Mouse (Mus musculus): Measurements from ENCODE around the gene Nsd2. TPM values are rescaled to one million over a fixed set of nuclear protein-coding genes. Genes with fewer than 3 reads are reported as not detected.
"Not testable (repeated sequence)": the region's sequence is repeated elsewhere in the genome, so short reads cannot be mapped to it uniquely, and the experiment has no call there.

The Nsd2 gene
- total RNA-seq, 2 experiments from 2014 or later, result 8.4 to 11.2 TPM

- DNase-seq (ENCODE audit: low spot score), result no peak
Observed at GRCm38 (mm10) chr5:33842549-33842948, 22.0 kb downstream of the Nsd2 start.

GRCm38 (mm10) chr5:33851466-33851865, 30.9 kb downstream of the Nsd2 start:
- DNase-seq (ENCODE audit: low spot score), result no peak

DNA sequence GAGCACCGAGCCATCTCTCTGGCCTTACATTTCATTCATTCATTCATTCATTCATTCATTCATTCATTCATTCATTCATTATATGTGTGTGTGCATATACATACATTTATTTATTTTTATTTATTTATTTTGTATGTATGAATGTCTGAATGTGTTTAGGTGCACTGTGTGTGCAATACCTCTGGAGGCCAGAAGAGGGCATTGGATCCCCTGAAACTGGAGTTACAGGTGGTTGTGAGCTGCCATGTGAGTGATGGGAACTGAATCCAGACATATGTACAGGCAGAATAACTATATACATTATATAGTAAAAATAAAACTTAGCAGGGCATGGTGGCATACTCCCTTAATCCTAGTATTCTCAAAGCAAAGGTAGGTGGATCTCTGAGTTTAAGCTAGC, 32.6 kb downstream of the Nsd2 start:
- no peak for DNase-seq (ENCODE audit: low spot score)

- no peak for DNase-seq (ENCODE audit: low spot score)
Observed at GRCm38 (mm10) chr5:33854019-33854418, 33.5 kb downstream of the Nsd2 start.

- no peak for DNase-seq (ENCODE audit: low spot score)
Observed at GRCm38 (mm10) chr5:33857693-33858092, 37.2 kb downstream of the Nsd2 start.

DNA sequence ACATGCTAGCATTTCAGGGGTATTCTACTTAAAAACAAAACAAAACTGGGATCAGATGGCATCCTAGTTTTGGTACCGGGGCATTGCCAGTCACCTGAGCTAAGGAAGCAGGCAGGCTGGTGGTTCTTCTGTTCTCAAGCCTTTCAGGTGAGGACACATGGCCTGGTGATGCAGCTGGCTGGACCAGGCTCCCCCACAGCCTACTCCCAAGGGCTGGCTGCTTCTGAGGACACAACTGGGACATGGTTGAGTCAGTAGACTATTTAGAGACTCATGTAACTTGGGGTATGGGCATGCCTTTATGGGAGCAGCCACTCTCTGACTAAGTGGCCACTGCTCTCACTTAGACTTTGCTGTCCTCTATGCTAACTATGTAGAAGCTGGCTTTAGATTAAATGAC, 54.9 kb downstream of the Nsd2 start:
- DNase-seq (ENCODE audit: low spot score), result no peak

DNA sequence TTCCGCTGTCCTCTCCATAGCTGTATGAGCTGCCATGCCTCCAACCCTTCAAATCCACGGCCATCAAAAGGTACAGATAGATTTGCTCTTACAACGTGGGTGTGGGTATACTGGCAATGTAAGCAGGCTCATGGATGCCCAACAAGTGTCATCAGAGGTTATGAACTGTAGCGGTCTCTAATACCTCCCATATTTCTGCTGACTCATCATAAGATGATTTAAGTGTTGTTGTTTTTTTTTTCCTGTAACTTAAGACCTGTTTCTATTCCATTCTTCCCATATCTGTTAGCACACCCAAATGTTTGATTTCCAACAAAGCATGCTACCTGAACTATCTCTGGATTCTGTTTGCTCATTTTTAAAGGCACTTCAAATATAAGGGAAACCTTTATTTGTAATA, 60.6 kb downstream of the Nsd2 start:
- DNase-seq (ENCODE audit: low spot score), result no peak

DNA sequence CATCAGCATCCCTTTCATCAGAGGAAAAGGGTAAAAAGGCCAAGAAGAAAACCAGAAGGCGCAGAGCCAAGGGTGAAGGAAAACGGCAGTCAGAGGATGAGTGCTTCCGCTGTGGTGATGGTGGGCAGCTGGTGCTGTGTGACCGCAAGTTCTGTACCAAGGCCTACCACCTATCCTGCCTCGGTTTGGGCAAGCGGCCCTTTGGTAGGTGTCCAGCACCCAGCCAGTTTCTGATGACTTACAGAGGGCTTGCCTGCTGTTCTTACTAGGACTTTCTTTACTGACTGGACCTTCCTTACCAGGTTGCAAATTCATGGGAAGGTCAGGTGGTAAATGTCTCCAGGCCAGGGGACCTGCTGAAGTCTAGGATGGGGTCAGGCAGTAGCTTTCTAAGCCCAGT, 72.9 kb downstream of the Nsd2 start:
- no peak for DNase-seq (ENCODE audit: low spot score)

DNA sequence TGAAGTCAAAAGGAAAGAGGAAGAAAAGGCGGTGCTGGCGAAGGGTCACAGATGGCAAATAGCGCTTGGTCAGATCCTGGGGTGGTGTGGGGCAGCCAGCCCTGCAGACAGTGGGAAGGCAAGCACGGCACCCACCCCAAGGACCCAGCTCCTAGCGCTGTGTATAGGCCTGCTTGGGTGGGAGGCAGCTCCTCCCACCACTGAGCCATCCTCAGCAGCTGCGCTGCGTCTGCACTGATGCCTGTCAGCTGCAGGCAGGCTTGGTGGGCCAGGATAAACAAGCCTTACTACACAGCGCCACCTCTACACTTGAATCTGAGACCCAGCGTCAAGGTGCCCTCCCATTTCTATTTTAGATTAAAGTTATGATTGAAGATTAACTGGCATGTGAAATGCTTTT, 74.6 kb downstream of the Nsd2 start:
- no peak for DNase-seq (ENCODE audit: low spot score)

GRCm38 (mm10) chr5:33897158-33897557, 76.6 kb downstream of the Nsd2 start:
- DNase-seq (ENCODE audit: low spot score), result no peak

- DNase-seq (ENCODE audit: low spot score), result no peak
Observed at GRCm38 (mm10) chr5:33898671-33899070, 78.1 kb downstream of the Nsd2 start.

GRCm38 (mm10) chr5:33899245-33899644, 78.7 kb downstream of the Nsd2 start:
- no peak for DNase-seq (ENCODE audit: low spot score)

DNA sequence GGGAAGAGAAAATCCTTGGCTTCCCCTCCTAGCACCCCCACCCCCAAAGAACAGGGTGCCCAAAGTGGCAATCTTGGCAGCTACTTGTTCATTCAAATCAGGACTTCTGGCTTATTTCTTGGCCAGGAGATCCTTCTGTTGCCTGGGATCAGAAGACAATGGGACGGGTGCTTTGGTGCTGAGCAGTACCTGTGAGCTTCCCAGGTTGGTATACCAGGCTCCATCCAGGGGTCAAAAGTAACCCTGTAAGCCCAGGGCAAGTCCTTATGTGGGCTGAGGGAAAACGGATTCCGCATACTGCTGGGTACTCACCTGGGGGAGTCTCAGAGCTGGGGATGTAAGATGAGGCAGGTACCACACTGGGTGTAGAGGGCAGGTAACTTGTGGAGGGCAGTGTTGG, 79.6 kb downstream of the Nsd2 start:
- DNase-seq (ENCODE audit: low spot score), result no peak

GRCm38 (mm10) chr5:33900701-33901263, 80.3 kb downstream of the Nsd2 start:
- no peak for DNase-seq (ENCODE audit: low spot score)

- DNase-seq (ENCODE audit: low spot score), result no peak
Observed at GRCm38 (mm10) chr5:33901278-33901677, 80.8 kb downstream of the Nsd2 start.

DNA sequence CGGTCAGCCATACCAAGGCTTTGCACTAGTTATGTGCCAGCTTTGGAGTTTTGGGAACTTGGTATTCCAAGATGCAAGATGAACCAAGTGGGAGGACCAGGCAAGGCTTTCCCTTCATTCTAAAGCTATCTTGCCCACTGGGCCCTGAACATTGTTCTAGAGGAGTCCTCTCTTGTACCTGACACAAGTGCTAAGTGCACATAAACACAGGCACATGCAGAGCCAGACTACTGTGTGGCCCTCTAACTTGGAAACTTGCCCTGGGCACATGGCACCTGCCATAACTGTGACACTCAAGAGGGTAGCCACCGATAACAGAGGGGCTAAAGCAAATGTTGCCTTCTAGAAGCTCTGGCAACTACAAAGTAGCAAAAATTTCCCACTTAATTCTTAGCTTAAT, 82.2 kb downstream of the Nsd2 start:
- DNase-seq (ENCODE audit: low spot score), result no peak

- no peak for DNase-seq (ENCODE audit: low spot score)
Observed at GRCm38 (mm10) chr5:33903176-33903575, 82.7 kb downstream of the Nsd2 start.

- DNase-seq (ENCODE audit: low spot score), result not testable (repeated sequence)
Observed at GRCm38 (mm10) chr5:33915031-33915430, 94.5 kb downstream of the Nsd2 start.

DNA sequence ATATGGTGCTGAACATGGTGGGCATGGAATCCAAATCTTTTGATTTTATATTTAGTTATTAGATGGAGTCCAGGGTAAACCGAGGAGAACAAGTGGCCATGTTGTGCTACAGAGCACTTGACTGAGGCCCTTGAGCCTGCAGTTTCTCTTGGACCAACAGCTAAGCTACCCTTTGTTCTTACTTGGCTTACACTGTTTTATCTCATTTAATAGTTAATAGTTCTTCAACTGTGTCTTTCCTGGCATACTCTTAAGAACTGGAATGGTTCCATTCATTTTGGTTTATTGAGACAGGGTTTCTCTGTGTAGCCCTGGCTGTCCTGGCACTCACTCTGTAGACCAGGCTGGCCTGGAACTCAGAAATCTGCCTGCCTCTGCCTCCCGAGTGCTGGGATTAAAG, 96.1 kb downstream of the Nsd2 start:
- DNase-seq (ENCODE audit: low spot score), result not testable (repeated sequence)

DNA sequence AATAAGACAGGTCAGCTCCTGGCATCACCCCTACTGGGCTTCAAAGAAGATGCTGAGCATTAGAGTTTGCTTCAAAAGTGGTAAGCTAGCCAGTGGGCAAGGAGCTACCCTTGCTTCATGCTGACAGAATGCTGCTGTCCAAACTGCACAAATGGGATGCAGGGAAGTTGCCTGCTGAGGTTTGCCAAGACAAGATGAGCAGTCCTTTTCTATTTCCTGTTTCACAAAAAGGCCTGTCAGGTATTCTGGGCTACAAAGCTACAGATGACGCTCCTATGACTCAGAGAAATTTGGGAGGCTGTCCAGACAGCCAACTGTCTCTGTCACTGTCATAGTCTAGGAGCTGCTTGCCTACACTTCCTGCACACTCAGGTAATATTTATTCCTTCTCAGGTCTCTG, 98.9 kb downstream of the Nsd2 start:
- no peak for DNase-seq (ENCODE audit: low spot score)

DNA sequence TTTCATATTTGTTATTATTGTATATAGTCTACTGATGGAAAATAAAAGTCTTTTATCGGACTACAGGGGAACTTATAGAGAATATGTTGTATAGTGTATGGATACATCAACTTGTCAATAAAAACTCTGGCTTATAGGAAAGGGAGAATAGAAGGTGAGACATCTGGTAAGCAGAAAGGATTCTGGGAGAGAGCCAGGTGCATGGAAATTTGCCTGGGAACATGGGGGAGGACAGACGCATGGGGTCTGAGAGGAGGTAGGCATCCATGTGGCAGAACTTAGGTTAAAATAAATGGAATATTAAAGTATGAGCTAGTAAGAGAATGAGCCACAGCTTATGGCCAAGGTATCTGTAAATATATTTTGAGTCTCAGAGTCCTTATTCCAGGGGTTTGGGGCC, 99.5 kb downstream of the Nsd2 start:
- no peak for DNase-seq (ENCODE audit: low spot score)

DNA sequence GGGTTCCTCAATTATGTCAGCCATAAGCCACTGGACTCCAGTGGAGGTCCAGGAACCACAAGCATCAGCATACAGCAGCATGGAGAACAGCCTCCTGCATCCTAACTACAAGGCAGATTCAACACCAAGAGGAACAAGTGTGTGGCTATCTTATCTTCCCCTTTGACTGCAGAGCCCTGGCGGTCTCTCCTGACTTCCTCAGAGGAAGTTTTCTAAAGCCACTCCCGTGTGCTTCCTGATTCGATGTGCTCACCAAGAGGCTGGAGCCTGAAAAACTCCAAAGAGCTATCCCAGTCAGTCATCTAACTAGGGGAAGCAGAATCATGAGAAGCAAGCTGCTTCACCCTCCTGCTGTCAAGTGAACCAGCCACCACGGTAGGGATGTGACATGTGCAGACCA, 100.4 kb downstream of the Nsd2 start:
- DNase-seq (ENCODE audit: low spot score), result no peak

GRCm38 (mm10) chr5:33921486-33922235, 101.1 kb downstream of the Nsd2 start:
- DNase-seq (ENCODE audit: low spot score), result peak; percentile 72

DNA sequence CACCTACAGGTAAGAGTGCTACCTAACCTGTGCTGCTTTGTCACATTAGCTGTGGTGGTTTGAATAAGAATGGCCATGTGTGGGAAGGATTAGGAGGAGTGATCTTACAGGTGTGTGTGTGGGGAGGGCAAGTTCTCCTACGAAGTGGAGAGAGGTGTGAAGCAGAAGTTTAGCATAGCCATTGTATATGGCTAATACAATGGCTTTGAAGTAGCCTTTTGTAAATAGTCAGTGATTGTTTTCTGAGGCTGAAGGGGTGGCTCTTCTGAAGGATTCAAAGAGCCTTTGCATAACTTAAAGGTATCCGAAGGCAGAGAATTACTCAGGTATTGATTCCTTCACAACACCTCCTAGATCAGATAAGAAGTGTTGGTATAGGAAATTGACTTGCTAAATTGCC, 102.0 kb downstream of the Nsd2 start:
- DNase-seq (ENCODE audit: low spot score), result no peak
